Mouse (Mus musculus): ENCODE data around the gene Flcn. TPM values are rescaled to one million over a fixed set of nuclear protein-coding genes. Genes with fewer than 3 reads are reported as not detected.

The Flcn gene
- polyA plus RNA-seq (2012; rRNA removed), result 53.6 and 58.5 TPM in 2 replicates

DNA sequence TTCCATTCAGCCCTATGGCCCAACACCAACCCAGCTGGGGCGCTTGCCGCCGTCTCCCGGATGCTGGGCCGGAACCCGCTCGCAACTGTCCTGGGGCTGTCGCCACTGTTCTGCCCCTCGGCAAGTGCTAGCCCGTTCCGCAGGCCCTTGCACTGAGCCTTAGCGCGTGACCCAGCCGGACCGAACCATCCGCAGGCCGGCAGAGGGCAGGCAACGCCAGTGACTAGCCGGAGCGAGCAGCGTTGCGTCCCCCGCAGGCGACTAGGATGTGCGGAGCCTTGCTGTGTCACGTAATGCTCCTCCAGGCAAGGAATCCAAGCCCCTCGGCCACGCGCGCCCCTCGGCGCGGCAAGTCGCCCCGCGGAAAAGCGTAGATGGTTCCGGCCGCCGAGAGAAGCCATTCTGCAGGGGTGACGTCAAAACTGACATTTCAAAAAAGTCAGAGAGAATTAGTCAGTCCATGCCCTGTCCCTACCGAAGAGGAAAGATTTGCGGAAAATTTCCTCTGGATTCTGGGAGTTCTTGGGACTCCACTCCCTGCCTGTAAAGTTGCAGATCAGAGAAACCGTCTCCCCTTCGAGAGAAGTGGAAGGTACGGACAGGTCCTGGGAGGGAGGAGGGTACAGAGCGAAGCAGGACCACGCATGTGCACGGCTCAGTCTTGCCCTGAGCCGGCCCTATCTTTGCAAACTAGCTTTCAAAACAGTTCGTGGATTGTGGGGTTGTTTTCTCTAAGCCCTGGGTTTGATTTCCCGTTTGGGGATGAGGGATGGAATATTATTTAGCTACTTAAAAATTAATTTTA, at the start of gene Flcn:
Gene Flcn, minus strand, starts transcription at position 347 of the 805 bp plus-strand sequence.

DNA sequence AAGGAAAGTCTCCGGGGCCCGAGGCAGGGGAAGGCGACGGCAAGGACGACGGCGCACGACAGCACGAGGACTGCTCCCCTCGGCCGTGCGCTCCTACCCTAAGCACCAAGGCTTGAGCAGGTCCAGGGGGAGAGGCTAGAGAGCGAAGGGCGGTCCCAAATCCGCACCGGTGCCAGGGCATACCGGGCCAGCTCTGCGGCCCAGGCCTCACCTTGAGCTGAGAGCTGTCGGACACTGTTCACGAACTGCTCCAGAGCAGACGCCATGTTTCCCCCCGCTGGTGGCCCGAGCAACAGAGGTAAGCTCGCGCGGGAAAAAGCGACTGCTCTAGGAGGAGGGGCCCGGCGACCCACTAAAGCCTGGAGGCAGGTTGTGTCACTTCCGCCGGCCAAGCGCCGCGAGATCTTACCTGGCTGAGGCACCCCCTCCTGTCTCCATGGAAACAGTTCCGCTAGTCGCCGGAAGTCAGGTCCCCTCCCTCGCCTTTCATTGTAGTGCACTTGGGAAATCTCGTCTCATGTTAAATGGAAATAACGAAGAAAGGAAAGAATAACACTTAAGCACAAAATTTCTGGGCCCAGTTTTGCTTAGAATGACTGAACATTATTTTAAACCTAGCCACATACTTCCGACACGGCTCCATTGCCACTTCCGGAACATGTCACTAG, 29.8 kb upstream of the Flcn start, which contains the start of gene Cops3:
Gene Cops3, minus strand, starts transcription at position 380 of the 668 bp plus-strand sequence.

DNA sequence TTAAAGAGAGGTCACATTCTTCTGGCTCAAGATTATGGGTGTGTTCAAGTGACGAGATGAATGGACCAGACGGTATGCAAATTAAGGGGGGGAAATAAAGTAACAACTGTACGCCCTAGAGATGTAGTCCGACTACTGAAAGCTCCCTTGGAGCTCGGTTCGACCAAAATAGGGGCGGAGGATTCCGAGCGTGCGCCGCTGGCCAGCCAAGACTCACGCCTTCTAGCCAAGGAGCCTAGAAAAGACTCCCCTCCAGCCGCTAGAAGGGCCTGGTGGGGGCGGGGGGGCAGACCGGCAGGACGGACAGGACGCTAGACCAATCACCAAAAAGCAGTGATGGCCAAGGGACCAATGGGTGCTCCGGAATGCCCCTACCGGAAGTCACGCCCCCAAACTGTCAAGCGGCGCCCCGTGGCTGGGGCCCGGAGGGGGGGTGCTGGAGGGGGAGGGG, 29.2 kb upstream of the Flcn start, which contains the start of gene Nt5m:
Gene Nt5m, plus strand, starts transcription at position 440 of the 451 bp plus-strand sequence.

DNA sequence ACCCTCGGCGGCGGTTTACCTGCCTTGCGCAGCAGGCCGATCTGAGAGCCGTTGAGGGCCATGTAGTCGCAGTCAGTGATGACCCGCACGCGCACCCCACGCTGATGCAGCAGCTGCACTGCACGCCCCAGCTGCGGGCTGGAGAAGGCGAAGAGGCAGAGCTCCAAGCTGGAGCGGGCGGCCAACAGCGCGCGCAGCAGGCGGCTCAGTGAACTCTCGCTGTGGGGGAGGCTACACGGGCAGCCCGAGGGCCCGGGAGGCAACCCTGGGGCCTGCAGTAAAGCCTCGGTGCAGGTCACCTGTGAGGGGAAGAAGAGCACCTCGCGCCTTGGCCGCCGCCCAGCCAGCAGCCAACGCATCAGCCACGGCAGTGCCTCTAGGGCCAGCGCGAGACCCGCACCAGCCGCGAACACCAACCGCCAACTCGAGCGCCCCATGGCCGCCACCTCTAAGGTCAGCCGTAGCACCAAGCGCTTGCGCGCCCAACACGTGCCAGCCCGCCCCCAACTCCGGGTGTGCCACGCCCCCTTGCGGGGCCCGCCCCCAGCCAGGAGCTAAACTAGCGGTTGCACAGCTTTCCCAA, 22.5 kb downstream of the Flcn start, which contains the start of gene Pld6:
Gene Pld6, minus strand, starts transcription at position 447 of the 583 bp plus-strand sequence.

Other genes starting within 250 kb of the Flcn start
- not detected in 2 replicates for gene Olfr222, start 233.8 kb downstream of the Flcn start, polyA plus RNA-seq (2012; rRNA removed)
- gene Olfr223, start 216.7 kb downstream of the Flcn start, polyA plus RNA-seq (2012; rRNA removed), result not detected in 2 replicates
- 144 TPM in 2 replicates for gene Mprip, start 148.7 kb downstream of the Flcn start, polyA plus RNA-seq (2012; rRNA removed)
- gene Pld6, start 22.4 kb downstream of the Flcn start, polyA plus RNA-seq (2012; rRNA removed), result 10.1 and 10.7 TPM in 2 replicates
- 44.2 and 51.0 TPM in 2 replicates for gene Nt5m, start 29.4 kb upstream of the Flcn start, polyA plus RNA-seq (2012; rRNA removed)
- gene Cops3, start 29.8 kb upstream of the Flcn start, polyA plus RNA-seq (2012; rRNA removed), result 12.2 and 12.7 TPM in 2 replicates
- 42.0 and 47.0 TPM in 2 replicates for gene Med9, start 138.2 kb upstream of the Flcn start, polyA plus RNA-seq (2012; rRNA removed)
- gene Rasd1, start 154.9 kb upstream of the Flcn start, polyA plus RNA-seq (2012; rRNA removed), result 63.5 and 67.1 TPM in 2 replicates
- 32.7 and 35.2 TPM in 2 replicates for gene Pemt, start 236.5 kb upstream of the Flcn start, polyA plus RNA-seq (2012; rRNA removed)

Measured in ovary, adult 2 months (tissue).